Mouse (Mus musculus): ENCODE measurements at regions not wholly inside any gene's neighbourhood (a gene's known extent, or its start where the extent isn't known, plus 50 kb on each side); places are given as distances from the start of the nearest gene placed in this dataset.

DNA sequence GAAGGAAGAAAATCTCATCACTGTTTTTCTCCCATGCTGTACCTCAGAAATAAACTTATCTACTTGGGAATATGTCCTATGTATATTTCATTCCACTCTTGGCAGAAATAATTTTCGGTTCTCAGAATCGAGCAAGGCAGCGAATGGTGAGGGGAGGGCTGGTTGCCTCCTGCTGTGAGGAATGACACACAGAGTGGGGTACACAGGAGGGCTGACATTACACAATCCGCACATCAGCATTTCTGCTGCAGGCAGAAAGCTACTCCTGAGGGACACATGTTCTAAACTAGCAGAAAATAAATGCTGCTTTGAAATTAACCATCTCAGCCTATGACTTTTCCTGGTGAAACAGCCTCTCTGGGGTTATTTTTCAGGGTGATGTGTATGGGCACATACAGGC is 618.8 kb upstream of the A1bg start:
- TF ChIP-seq NELFE (IDR thresholded peaks at IDR 0.05; ENCODE audit: low read depth, low read length) (no peak), CTCF (conservative IDR thresholded peaks at IDR 0.05 in 1 of 2, IDR thresholded peaks at IDR 0.05 in 1 of 2; ENCODE audit: low read depth in 2 of 2, low read length in 2 of 2) (no peak), POLR2A (IDR thresholded peaks at IDR 0.05; ENCODE audit: low read depth, low read length) (no peak), ZKSCAN1 (IDR thresholded peaks at IDR 0.05; ENCODE audit: borderline replicate concordance, low read depth, low read length) (no peak), TBP (conservative IDR thresholded peaks at IDR 0.05; ENCODE audit: low read depth, low read length) (no peak), UBTF (IDR thresholded peaks at IDR 0.05; ENCODE audit: low read depth, low read length) (no peak), MYC (IDR thresholded peaks at IDR 0.05; ENCODE audit: low read depth, low read length) (no peak), TCF12 (IDR thresholded peaks at IDR 0.05; ENCODE audit: low read depth, low read length) (no peak), PAX5 (IDR thresholded peaks at IDR 0.05; ENCODE audit: low read length) (no peak), EP300 (IDR thresholded peaks at IDR 0.05; ENCODE audit: low read length) (no peak), MAX (IDR thresholded peaks at IDR 0.05; ENCODE audit: low read length) (no peak)

Measured in CH12.LX (cell line).